In genomic region chr2:27504113-27504885, GRCm38 (mm10) we compare ENCODE assay signal across 9 mouse cellular contexts. TPM values are rescaled to one million over a fixed set of nuclear protein-coding genes. Genes with fewer than 3 reads are reported as not detected.
A peak's percentile ranks its signal among the peaks of the same experiment; 100 is the strongest.
DNase-seq lines count a peak whose midpoint lies in the region; ATAC-seq and TF ChIP-seq lines count a peak whose summit lies in the region.
"Had no signal": no experiment of that assay in that cellular context is flagged by ENCODE, and none has a peak within 500 bp of the region (broad histone marks: within the 10 kb centered on the region; RNA-seq: fewer than 3 reads in every experiment).

No protein-coding gene starts in this region.

- no peak for TF ChIP-seq POLR2A in cerebellum, adult 2 months (IDR thresholded peaks at IDR 0.05; ENCODE audit: borderline replicate concordance, insufficient read depth, low read length)

- H3K36me3 ChIP-seq in heart, postnatal 0 days (replicated peaks; ENCODE audit: control insufficient read depth, insufficient read depth, low read length) = no peaks in the 10 kb centered on the region
- H3K36me3 ChIP-seq in limb, embryonic 15.5 days = no peaks in the 10 kb centered on the region

- no peak overlapping the region for H3K4me3 ChIP-seq in heart, postnatal 0 days (ENCODE audit: low read depth, low read length)
- no peak overlapping the region for H3K4me3 ChIP-seq in limb, embryonic 15.5 days
- no peak overlapping the region for H3K4me3 ChIP-seq in cerebellum, adult 2 months (replicated peaks; ENCODE audit: insufficient read depth, low read depth, low read length)

- H3K27me3 ChIP-seq in heart, postnatal 0 days (ENCODE audit: control insufficient read depth, insufficient read depth, low read length) = no peaks in the 10 kb centered on the region
- no peaks in the 10 kb centered on the region for H3K27me3 ChIP-seq in limb, embryonic 15.5 days
- no peaks in the 10 kb centered on the region for H3K27me3 ChIP-seq in cerebellum, adult 2 months (ENCODE audit: control insufficient read depth, insufficient read depth, low read length)

- peak; percentile 62 for DNase-seq in 3134 (ENCODE audit: extremely low read depth, insufficient read length, low spot score)
- peak; percentile 55 for DNase-seq in adipocyte (ENCODE audit: low spot score)
- no peak for DNase-seq in heart, postnatal 0 days (ENCODE audit: low spot score)
- no peak for DNase-seq in cerebellum, adult 2 months
- no peak for DNase-seq in layer of hippocampus, postnatal 14 days (ENCODE audit: low spot score in 2 of 2)
- DNase-seq in left cerebral cortex, postnatal 14 days (ENCODE audit: low spot score in 2 of 2) = no peak
- DNase-seq: spleen, adult 18-20 months had no signal

- intact Hi-C loops in left cerebral cortex, postnatal 14 days (cut with DNase I) = no loop called here

- peaks cover 11% of the 10 kb centered on the region for H3K4me1 ChIP-seq in heart, postnatal 0 days (ENCODE audit: control insufficient read depth, insufficient read depth)
- H3K4me1 ChIP-seq in limb, embryonic 15.5 days = peaks cover 20% of the 10 kb centered on the region
- no peaks in the 10 kb centered on the region for H3K4me1 ChIP-seq in cerebellum, adult 2 months (ENCODE audit: control insufficient read depth, insufficient read depth, low read length)

- TF ChIP-seq CTCF in heart, postnatal 0 days (IDR thresholded peaks at IDR 0.05; ENCODE audit: low read depth) = no peak
- no peak for TF ChIP-seq CTCF in cerebellum, adult 2 months (IDR thresholded peaks at IDR 0.05; ENCODE audit: borderline replicate concordance, insufficient read depth, low read depth, low read length)

- H3K9me3 ChIP-seq in heart, postnatal 0 days (replicated peaks; ENCODE audit: control insufficient read depth, low read length) = no peaks in the 10 kb centered on the region
- H3K9me3 ChIP-seq in limb, embryonic 15.5 days = no peaks in the 10 kb centered on the region

- H3K9ac ChIP-seq in heart, postnatal 0 days (replicated peaks; ENCODE audit: low read depth, low read length) = no peak overlapping the region
- H3K9ac ChIP-seq in limb, embryonic 15.5 days = no peak overlapping the region

- WGBS in heart, postnatal 0 days = 49% methylated on average over 7 of the region's 7 CpGs
- WGBS in limb, embryonic 15.5 days = 55% methylated on average over 7 of the region's 7 CpGs
- WGBS in cerebellum, adult 2 months = 64% methylated on average over 7 of the region's 7 CpGs

- peak; percentile 67 for ATAC-seq in heart, postnatal 0 days (ENCODE audit: insufficient read depth, low read depth)
- ATAC-seq in limb, embryonic 15.5 days (ENCODE audit: insufficient number of reproducible peaks, low FRiP score, low TSS enrichment, low read depth) = peak; percentile 55; the same call in 1 of the 2 replicates
- ATAC-seq in erythroblast, adult 5-6 weeks (replicated peaks; ENCODE audit: low FRiP score, poor library complexity, severe bottlenecking) = no peak

- no peak for TF ChIP-seq EP300 in heart, postnatal 0 days (IDR thresholded peaks at IDR 0.05; ENCODE audit: low read depth)

- peak overlapping the region; percentile 72 for H3K27ac ChIP-seq in heart, postnatal 0 days (ENCODE audit: low read depth)
- H3K27ac ChIP-seq in limb, embryonic 15.5 days = peak overlapping the region; percentile 51; the same call in 1 of the 2 replicates
- H3K27ac ChIP-seq in cerebellum, adult 2 months (ENCODE audit: insufficient read depth, low read length) = no peak overlapping the region

- H3K4me2 ChIP-seq in heart, postnatal 0 days (ENCODE audit: low read depth, low read length) = no peak overlapping the region
- no peak overlapping the region for H3K4me2 ChIP-seq in limb, embryonic 15.5 days

RNA-seq across cellular contexts. Expression of gene Brd3, which starts 3.2 kb away (rescaled TPM):
- 13.0 and 19.6 TPM in 2 replicates for total RNA-seq in heart, postnatal 0 days (2014; rRNA removed; ENCODE audit: low replicate concordance)
- 37.1 and 40.8 TPM in 2 replicates for polyA plus RNA-seq in heart, postnatal 0 days (2015; fragmentation: Nextera tagmentation; extraction: Ambion mirVana)
- 112 and 116 TPM in 2 replicates for polyA plus RNA-seq in limb, embryonic 15.5 days (2015; fragmentation: Nextera tagmentation; extraction: Ambion mirVana)
- 20.9 and 22.9 TPM in 2 replicates for total RNA-seq in erythroblast, adult 5-6 weeks (2015; ENCODE audit: low replicate concordance)
- 10.6 and 14.1 TPM in 2 replicates for total RNA-seq in erythroblast, adult 5-6 weeks (2017; ENCODE audit: low replicate concordance)
- 28.6 TPM in 2 replicates for polyA plus RNA-seq in cerebellum, adult 2 months (2012; rRNA removed)
- 10 to 100 TPM; 58.9 to 68.0 TPM for total RNA-seq in layer of hippocampus, postnatal 14 days (2021)
- 10 to 100 TPM; 61.3 to 64.0 TPM for total RNA-seq in left cerebral cortex, postnatal 14 days (2021)

RNA-seq across cellular contexts. Expression of gene Wdr5, which starts 10.7 kb away (rescaled TPM):
- 21.8 and 31.7 TPM in 2 replicates for total RNA-seq in heart, postnatal 0 days (2014; rRNA removed; ENCODE audit: low replicate concordance)
- 17.1 and 17.8 TPM in 2 replicates for polyA plus RNA-seq in heart, postnatal 0 days (2015; fragmentation: Nextera tagmentation; extraction: Ambion mirVana)
- 51.2 and 51.7 TPM in 2 replicates for polyA plus RNA-seq in limb, embryonic 15.5 days (2015; fragmentation: Nextera tagmentation; extraction: Ambion mirVana)
- total RNA-seq in erythroblast, adult 5-6 weeks (2015; ENCODE audit: low replicate concordance) = 6.1 and 9.2 TPM in 2 replicates
- 15.3 and 17.4 TPM in 2 replicates for total RNA-seq in erythroblast, adult 5-6 weeks (2017; ENCODE audit: low replicate concordance)
- 30.6 and 32.7 TPM in 2 replicates for polyA plus RNA-seq in cerebellum, adult 2 months (2012; rRNA removed)
- total RNA-seq in layer of hippocampus, postnatal 14 days (2021) = 10 to 100 TPM; 33.8 to 34.8 TPM
- 10 to 100 TPM; 34.9 to 37.3 TPM for total RNA-seq in left cerebral cortex, postnatal 14 days (2021)

Comparison
In these comparisons a context has a peak if more than half of its experiments do, and no peak if none do; other contexts are left out.
1. DNase-seq: peak in 3134 (single experiment) and adipocyte (single experiment); none in heart, postnatal 0 days (single experiment), cerebellum, adult 2 months (0 of 2), layer of hippocampus, postnatal 14 days (0 of 2) and left cerebral cortex, postnatal 14 days (0 of 2).